Mouse (Mus musculus): ENCODE results near the gene Des.

The Des gene

GRCm38 (mm10) chr1:75345036-75345935 is 14.8 kb upstream of the Des start:
- in situ Hi-C loops (cut with MboI, MseI): no loop called here

GRCm38 (mm10) chr1:75347279-75347678 is 12.8 kb upstream of the Des start:
- in situ Hi-C loops (cut with MboI, MseI): no loop called here

DNA sequence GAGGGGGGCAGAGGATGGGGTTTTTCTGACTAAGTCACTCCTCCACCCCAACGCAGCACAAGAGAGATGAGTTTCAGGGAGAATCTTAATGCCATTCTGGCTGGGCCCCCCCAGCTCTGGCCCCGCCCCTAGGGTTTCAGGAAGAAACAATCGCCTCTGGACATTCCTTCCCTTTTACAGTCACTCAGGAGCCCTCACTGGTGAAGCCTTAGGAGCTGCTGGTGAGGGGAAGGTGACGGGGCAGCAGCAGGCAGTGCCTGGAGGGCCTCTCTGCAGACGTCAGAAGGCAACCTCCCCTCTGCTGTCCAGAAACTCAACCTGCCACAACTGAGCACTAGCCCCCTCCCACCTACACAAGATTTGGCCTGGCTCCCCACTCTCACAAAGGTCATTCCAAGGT is 10.9 kb upstream of the Des start:
- in situ Hi-C loops (cut with MboI, MseI): no loop called here

GRCm38 (mm10) chr1:75357261-75357660 is 2.9 kb upstream of the Des start:
- in situ Hi-C loops (cut with MboI, MseI): loop anchor here (5.0 to 10.0 kb wide), 3 partner anchors 105 to 1472 kb away; partner anchors contain the start of gene Cxcr2

DNA sequence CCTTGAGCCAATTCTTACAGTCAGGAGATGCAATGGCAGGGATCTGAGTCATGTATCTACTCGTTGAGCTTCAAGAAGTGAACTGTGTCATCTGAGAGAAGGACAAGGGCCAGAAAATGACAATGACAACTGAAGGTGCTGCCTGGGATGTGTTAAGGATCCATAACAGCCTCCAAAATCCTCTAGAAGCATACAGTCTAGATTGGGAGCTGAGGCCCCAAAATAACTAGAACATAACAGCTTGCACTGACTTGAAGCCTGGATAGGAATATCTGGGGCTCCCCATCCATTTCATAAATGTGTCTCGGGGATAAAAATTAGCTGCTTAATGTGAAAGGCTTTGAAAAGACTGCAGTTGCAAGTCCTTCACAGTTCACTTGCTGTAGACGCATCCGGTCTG is 2.1 kb upstream of the Des start:
- in situ Hi-C loops (cut with MboI, MseI): loop anchor here (5.0 to 10.0 kb wide), 3 partner anchors 104 to 1473 kb away; partner anchors contain the start of gene Cxcr2

DNA sequence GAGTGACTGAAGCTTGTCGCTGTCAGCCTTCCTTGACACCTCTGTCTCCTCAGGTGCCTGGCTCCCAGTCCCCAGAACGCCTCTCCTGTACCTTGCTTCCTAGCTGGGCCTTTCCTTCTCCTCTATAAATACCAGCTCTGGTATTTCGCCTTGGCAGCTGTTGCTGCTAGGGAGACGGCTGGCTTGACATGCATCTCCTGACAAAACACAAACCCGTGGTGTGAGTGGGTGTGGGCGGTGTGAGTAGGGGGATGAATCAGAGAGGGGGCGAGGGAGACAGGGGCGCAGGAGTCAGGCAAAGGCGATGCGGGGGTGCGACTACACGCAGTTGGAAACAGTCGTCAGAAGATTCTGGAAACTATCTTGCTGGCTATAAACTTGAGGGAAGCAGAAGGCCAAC is 783 bp upstream of the Des start:
- in situ Hi-C loops (cut with MboI, MseI): loop anchor here (5.0 to 10.0 kb wide), 3 partner anchors 103 to 1475 kb away; partner anchors contain the start of gene Cxcr2

DNA sequence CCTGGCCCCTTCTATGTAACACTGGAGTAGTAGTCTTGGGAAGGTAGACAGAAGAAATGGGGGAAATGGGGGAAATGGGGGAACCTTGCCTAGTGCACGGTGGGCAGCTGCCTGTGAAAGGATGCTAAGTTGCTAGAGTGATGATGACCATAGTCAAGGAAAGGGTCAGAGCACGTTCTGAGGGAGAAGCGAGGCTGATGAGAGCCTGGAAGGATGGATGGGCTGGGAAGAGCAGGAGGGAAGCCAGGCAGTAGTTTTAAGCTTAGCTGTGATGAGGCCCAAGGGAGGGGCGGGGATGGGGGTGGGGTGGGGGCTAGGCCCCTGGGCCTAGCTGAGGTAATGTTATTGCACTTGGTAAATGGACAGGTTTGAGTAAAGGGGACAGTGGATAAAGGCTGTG is 994 bp downstream of the Des start:
- in situ Hi-C loops (cut with MboI, MseI): loop anchor here (10.0 kb wide), 1 partner anchor 1616 kb away; no protein-coding TSS in a partner anchor

DNA sequence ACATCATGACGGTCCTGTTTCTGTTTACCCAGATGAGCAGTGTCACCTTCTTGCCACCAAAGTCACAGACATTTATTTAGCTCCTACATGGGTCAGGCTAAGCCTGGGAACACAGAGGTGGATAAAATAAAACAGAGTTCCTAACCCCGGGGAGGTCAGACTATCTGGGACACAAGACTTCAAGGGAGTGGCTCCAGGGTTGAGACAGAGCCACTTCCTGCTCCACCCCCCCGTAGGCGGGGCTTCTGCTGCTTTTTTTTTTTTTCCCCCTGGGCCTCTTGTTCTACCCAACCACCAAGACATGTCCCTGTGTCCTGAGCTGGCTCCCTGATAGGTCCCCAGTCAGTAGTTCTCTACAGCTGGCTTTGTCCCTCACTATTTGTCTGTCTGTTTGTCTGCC is 1.6 kb downstream of the Des start:
- in situ Hi-C loops (cut with MboI, MseI): loop anchor here (10.0 kb wide), 1 partner anchor 1617 kb away; no protein-coding TSS in a partner anchor

DNA sequence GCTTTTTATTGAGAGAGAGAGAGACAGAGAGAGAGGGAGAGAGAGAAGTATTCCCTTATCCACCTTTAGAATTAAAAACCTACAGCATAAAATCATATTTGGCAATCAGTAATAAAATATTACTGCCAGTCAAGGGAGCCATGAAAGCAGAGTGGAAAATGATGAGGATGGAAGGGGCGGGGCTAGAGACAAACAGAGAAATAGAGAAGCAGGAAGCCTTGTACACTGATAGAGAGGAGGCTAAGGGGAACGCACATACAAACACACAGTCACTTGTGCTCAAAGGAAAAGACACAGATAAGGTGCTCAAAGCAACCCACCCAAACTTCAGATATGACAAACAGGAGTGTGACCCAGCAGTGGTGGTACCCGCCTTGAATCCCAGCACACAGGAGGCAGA is 3.7 kb downstream of the Des start:
- in situ Hi-C loops (cut with MboI, MseI): loop anchor here (10.0 kb wide), 1 partner anchor 1619 kb away; no protein-coding TSS in a partner anchor

- in situ Hi-C loops (cut with MboI, MseI): loop anchor here (10.0 kb wide), 1 partner anchor 1621 kb away; no protein-coding TSS in a partner anchor
These were observed 5.5 kb downstream of the Des start for GRCm38 (mm10) chr1:75365510-75366137.

DNA sequence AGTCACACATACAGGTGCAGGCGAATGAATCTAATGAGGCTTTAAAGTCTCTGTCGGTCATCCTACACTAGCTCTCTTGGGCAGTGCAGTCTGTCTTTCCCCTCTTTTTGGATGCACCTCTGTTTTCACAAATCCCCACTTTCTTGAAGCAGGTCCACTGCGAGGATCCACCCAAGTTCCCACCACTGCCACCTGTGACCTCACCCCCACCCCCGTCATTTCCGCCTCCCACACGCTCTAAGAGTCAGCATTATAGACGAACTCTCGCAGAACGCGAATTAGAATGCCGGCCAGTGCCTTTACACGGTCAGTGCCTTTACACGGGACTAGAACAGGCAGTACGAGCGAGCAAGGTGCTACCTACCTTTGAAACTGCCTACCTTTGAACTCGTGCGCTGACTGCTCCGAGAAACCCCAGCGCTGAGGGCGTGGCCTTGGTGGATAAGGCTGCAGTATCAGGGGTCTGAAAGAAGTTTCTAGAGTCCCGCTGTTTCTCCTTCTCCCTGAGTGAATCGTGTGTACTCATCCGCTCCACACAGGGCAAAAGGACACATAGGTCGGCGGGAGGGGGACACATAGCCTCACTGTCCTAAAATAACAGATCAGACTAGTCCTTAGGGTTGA is 9.3 kb downstream of the Des start:
- in situ Hi-C loops (cut with MboI, MseI): loop anchor here (10.0 kb wide), 1 partner anchor 1625 kb away; no protein-coding TSS in a partner anchor

- in situ Hi-C loops (cut with MboI, MseI): loop anchor here (10.0 kb wide), 1 partner anchor 1625 kb away; no protein-coding TSS in a partner anchor
These were observed 10.0 kb downstream of the Des start for GRCm38 (mm10) chr1:75369984-75370660.

GRCm38 (mm10) chr1:75371317-75372095 is 11.4 kb downstream of the Des start:
- in situ Hi-C loops (cut with MboI, MseI): no loop called here

DNA sequence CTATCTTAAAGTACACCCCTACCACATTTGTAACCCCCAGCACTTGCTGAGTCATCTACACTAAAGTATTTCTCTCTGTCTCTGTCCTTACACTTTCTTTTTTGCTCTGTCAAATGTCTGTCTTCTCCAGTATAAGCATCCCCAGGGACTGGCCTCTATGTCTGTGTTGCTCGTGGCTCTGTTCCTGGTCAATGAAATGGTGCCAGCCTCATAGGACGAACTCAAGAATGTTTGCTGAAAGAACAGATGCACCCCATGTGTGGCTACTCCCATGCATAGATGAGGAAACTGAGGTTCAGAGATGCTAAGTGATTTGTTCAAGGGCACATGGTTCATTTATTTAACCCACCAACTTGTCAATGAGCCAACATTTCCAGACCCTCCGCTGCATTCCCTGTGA is 12.3 kb downstream of the Des start:
- in situ Hi-C loops (cut with MboI, MseI): no loop called here

DNA sequence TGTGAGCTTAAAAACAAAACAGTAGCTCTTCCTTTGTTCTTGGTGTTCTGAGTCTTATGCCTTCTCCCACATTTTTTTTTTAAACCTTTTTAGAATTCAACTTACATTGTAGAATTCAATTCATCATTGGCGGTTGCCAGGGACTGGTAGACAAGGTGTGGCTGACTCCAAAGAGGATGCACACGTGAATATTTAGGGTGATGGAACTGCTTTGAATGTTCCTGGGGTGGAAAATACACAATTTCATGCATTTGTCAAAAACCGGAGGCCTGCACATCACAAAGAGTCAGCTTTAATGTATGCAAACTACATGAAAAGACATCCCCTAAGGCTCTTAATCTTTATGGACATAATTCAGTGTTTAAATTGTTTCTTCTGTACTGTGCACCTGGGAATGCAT is 13.1 kb downstream of the Des start:
- in situ Hi-C loops (cut with MboI, MseI): no loop called here

- in situ Hi-C loops (cut with MboI, MseI): no loop called here
These were observed 15.1 kb downstream of the Des start, which contains the start of gene Speg for GRCm38 (mm10) chr1:75374950-75375936. TSS of gene Speg (plus strand) at chr1:75375297.

DNA sequence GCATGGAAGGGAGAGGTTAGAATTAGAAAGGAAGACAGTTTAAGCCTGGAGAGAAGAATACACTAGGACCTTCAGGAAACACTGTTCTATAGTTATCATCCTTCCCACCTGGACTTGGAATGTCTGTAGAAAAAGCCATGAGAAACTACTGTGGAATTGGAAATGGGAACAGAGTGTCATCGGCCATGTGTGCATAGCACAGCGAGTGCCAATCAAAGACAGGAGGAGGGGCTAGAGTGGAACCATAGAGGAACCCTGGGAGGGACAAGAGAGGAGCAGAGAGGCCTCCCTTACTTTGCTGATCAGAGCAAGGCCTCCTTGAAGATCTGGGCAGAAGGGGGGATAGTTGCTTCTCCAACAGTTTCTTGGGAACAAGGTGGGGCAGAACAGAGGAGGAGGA is 19.1 kb downstream of the Des start:
- in situ Hi-C loops (cut with MboI, MseI): no loop called here

DNA sequence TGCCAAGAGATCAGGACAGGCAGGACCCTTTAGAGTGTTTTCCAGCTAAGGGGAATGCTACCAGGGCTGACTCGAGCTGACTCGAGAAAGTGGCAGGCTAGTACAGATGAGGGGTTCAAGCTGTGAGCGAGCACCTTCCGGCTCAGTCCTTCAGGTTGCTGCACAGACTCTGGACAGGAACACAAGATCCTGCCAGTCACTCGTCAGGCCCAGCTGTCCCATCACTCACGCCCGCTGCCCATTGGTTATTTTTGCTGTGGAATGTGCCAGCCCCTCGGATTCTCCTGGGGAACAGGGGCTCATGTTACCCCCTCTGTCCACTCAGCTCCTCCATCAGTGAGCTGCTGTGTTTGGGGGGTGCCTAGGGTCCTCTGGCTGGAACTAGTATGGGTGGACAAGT is 19.8 kb downstream of the Des start:
- in situ Hi-C loops (cut with MboI, MseI): no loop called here

DNA sequence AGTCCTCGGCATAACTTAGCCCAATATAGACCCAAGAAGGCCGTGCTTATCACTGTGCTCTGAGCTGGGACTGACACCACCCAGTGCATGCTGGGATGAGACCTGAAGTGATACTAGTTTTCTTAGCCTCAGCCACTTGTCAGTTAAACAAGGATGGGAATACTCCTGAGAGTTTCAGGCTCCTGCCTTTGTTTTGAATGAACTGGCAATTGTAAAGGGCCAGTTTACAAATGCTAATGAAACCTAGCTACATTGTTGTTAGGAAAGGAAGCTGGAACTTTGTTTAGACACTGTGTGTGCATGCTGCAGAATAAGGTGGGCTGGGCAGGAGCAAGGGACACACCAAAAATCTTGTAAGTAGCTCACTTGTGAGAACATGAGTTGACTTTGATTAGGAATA is 20.8 kb downstream of the Des start:
- in situ Hi-C loops (cut with MboI, MseI): no loop called here
